Mouse (Mus musculus) bone marrow, adult 2 months (tissue): ENCODE results near the gene Lmo4. TPM values are rescaled to one million over a fixed set of nuclear protein-coding genes. Genes with fewer than 3 reads are reported as not detected.

Source experiments
- H3K27ac ChIP-seq: fragments of 200-500 bp; 2 replicates; pipeline ENCODE4 v1.5.1; 2012; ENCODE audit warnings: low read depth, mild to moderate bottlenecking, control low read depth, inconsistent platforms, low read length; ENCODE audit not compliant: control insufficient read depth, poor library complexity, insufficient read depth
- H3K4me1 ChIP-seq: fragments of 200-500 bp; 2 replicates; pipeline ENCODE4 v1.6.1; 2011; ENCODE audit warnings: low read length; ENCODE audit not compliant: control insufficient read depth, insufficient read depth
- H3K4me3 ChIP-seq: fragments of 200-500 bp; replicated peaks from 2 replicates; pipeline ENCODE3; 2011; ENCODE audit warnings: mild to moderate bottlenecking, low read depth, low read length, control low read depth; ENCODE audit not compliant: control insufficient read depth
- CTCF ChIP-seq: fragments of 200-500 bp; IDR thresholded peaks from 2 replicates; pipeline ENCODE4 v1.5.1; 2011; ENCODE audit warnings: low read length, control low read depth; ENCODE audit not compliant: control insufficient read depth, insufficient read depth
- POLR2A ChIP-seq: fragments of 200-500 bp; IDR thresholded peaks from 2 replicates; pipeline ENCODE4 v1.6.1; 2011; ENCODE audit warnings: low read depth, mild to moderate bottlenecking, control low read depth, low read length, borderline replicate concordance; ENCODE audit not compliant: control insufficient read depth
- WGBS: fragments of 180-500 bp; shearing (Covaris S2); methylation state at CpG from one replicate; pipeline ENCODE4 v1.1.7; 2018; 5-methylcytosine and 5-hydroxymethylcytosine counted together
- polyA plus RNA-seq: library from polyadenylated mRNA; stranded (reverse); fragments of >200 nt; gene quantifications from 2 replicates; pipeline ENCODE4 v1.2.4, GENCODE M21; 2011; ENCODE audit warnings: low replicate concordance; ENCODE audit not compliant: missing spikeins, insufficient read depth, insufficient read length

Gene Lmo4
- polyA plus RNA-seq, 1 experiment = 73.1 TPM

- H3K27ac ChIP-seq = no peak overlapping the region
- peaks cover 2% of the 10 kb centered on the region; the same call in 1 of the 2 replicates for H3K4me1 ChIP-seq
- TF ChIP-seq CTCF (0 out of 2 replicates have a peak, but pooled peaks have one; percentile 11), POLR2A (no peak)
- WGBS = 42% methylated on average over 5 of the region's 5 CpGs
- H3K4me3 ChIP-seq = no peak overlapping the region
Measured at GRCm38 (mm10) chr3:144207498-144207897, 2.5 kb upstream of the Lmo4 start.

- no peak for TF ChIP-seq CTCF
- TF ChIP-seq POLR2A = no peak
- H3K4me3 ChIP-seq = no peak overlapping the region
- no peak overlapping the region for H3K27ac ChIP-seq
- H3K4me1 ChIP-seq = peaks cover 2% of the 10 kb centered on the region; the same call in 1 of the 2 replicates
- WGBS = 37% methylated on average over 1 of the region's 1 CpGs
Measured at GRCm38 (mm10) chr3:144206942-144207341, 1.9 kb upstream of the Lmo4 start.

GRCm38 (mm10) chr3:144206261-144206660, 1.2 kb upstream of the Lmo4 start:
- H3K4me3 ChIP-seq = peak overlapping the region; percentile 79

GRCm38 (mm10) chr3:144205351-144206153, 532 bp upstream of the Lmo4 start:
- TF ChIP-seq POLR2A = peak; percentile 44; the same call in 1 of the 2 replicates
- TF ChIP-seq CTCF = no peak
- Histone ChIP-seq H3K4me3 (peak overlapping the region; percentile 79), H3K27ac (peak overlapping the region; percentile 99), H3K4me1 (peaks cover 3% of the 10 kb centered on the region)
- WGBS = under 1% methylated on average over 69 of the region's 69 CpGs

More at GRCm38 (mm10) chr3:144206261-144206660, 1.2 kb upstream of the Lmo4 start:
- H3K27ac ChIP-seq = peak overlapping the region; percentile 55
- TF ChIP-seq POLR2A (no peak), CTCF (no peak)
- WGBS = 23% methylated on average over 3 of the region's 3 CpGs
- peaks cover 3% of the 10 kb centered on the region for H3K4me1 ChIP-seq

- WGBS = 2% methylated on average over 5 of the region's 5 CpGs
- TF ChIP-seq POLR2A (no peak), CTCF (no peak)
- peak overlapping the region; percentile 99 for H3K27ac ChIP-seq
- H3K4me1 ChIP-seq = peaks cover 5% of the 10 kb centered on the region
- peak overlapping the region; percentile 90 for H3K4me3 ChIP-seq
Measured at GRCm38 (mm10) chr3:144203988-144204412, 1.0 kb downstream of the Lmo4 start.

GRCm38 (mm10) chr3:144203259-144203987, 1.6 kb downstream of the Lmo4 start:
- H3K4me1 ChIP-seq = peaks cover 5% of the 10 kb centered on the region
- peak overlapping the region; percentile 90 for H3K4me3 ChIP-seq
- WGBS = under 1% methylated on average over 15 of the region's 15 CpGs
- peak overlapping the region; percentile 49 for H3K27ac ChIP-seq
- no peak for TF ChIP-seq POLR2A
- TF ChIP-seq CTCF = no peak

- H3K4me1 ChIP-seq = peaks cover 5% of the 10 kb centered on the region
- TF ChIP-seq POLR2A = no peak
- TF ChIP-seq CTCF = no peak
- 1% methylated on average over 14 of the region's 14 CpGs for WGBS
- H3K27ac ChIP-seq = peak overlapping the region; percentile 88
- peak overlapping the region; percentile 67 for H3K4me3 ChIP-seq
Measured at GRCm38 (mm10) chr3:144202574-144203258, 2.3 kb downstream of the Lmo4 start.
